Mouse (Mus musculus) cerebellum, adult 11 months (tissue): ENCODE results near the gene 4930519P11Rik.
A peak's percentile ranks its signal among the peaks of the same experiment; 100 is the strongest.

Experiments used
- DNase-seq: peaks from one replicate; pipeline ENCODE4 v3.0.0; 2022

The 4930519P11Rik gene

GRCm38 (mm10) chr2:154630531-154630930 lies 17.3 kb upstream of the 4930519P11Rik start:
- no peak for DNase-seq

- DNase-seq = no peak
Measured at GRCm38 (mm10) chr2:154624137-154624536, 10.9 kb upstream of the 4930519P11Rik start.

- DNase-seq = no peak
Measured at GRCm38 (mm10) chr2:154621684-154622083, 8.4 kb upstream of the 4930519P11Rik start.

- DNase-seq = no peak
Measured at GRCm38 (mm10) chr2:154617061-154617460, 3.8 kb upstream of the 4930519P11Rik start.

DNA sequence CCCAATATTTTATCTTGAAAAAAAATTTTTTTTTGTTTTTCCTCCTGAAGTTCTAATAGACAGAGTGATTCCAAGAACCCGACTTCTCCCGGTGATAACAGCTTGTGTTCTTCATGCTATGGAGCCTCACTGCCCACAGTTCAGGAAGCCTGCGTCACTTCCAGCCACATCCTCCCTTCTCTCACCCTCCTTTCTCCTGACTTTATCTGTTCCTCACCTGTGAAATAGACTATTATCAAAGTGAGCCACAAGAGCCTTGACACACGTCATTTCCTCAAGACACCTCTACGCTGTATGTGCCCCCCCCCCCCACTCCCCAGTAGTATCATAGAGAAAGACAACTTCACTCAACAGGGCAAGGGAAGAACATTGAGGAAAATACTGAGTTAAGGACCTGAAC lies 2.4 kb upstream of the 4930519P11Rik start:
- DNase-seq = no peak

DNA sequence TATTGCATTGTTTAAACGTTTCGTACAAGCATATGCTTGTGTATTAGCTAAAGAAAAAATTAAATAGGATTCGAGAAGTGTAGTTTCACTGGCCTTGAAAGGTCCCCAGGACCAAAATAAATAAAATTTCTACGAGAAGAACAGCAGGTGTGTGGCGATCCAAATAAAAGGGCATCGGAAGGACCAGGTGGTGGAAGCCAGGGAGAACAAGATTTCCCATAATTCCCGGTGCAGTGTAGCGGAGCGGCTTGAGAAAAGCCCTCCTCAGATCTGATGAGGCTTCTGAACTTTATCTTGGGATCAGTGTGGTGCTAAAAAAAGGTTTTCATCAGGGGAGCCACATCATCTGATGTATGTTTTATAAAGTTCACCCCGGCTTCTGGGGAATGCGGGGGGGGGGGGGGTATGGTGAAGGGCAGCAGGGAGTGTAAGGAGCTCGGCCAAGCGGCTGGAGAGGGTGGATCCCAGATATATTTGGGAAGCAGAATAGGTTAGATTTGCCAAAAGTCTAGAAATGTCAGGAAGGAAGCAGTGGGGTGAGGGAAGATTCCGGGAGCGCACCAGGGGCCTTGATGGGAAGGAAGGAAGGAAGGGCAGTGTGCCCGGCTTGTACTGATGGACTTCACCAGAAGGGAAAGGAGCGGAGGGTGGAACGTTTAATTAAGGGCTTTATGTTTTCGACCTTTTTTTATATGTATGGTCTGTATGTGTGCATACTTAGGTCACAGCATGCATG lies 1.8 kb upstream of the 4930519P11Rik start:
- DNase-seq = peak; percentile 40

DNA sequence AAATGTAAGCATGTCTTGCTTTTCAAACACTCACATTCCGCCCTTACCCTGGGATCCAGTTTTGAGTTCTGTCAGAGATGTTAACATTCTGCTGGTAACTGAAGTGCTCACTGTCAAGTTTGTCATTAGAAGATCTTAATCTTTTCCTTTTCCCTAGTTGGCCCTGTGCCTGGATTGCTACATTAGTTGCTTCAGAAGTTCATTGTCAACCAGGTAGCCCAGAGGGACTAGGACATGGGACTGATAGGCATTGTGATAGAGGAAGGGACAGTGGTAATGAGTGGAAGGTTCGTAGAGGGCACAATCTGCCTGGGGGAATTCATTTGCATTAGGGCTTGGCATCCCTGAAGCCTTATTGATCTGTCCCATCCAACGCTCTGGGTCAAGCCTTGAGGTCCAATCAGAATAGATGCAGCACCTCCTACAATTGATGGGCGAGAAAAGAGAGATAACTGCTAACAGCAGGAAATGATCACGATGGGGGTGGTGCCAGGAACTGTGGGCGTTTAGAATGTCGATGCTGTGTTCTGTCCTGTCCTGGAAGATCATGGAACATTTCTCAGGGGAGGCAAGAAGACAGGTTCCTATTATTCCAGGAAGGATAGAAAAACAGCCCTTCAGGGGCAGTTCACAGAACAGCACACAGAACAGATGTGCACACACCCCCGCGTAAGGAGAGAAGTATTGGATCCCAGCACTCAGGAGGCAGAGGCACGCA lies 4.0 kb downstream of the 4930519P11Rik start:
- DNase-seq = no peak

DNA sequence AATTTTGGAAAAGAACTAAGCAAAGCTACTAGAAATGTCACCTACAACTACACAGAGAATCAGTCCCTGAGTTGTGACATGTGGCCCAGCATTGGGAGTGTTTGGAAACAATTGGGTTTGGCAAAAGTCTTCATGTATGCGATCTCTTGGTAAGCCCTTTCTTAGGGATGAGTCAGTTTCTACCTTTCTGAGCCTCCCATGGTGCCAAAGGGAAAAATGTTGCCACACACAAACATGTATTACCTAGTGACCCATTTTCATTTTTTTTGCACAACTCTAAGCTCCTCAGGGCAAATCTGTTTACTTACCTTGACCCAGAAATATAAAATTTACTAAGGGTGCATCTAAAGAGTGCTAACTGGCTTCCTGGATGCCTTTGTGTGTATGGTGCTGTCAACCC lies 6.3 kb downstream of the 4930519P11Rik start:
- DNase-seq = no peak

GRCm38 (mm10) chr2:154604156-154604555 lies 9.1 kb downstream of the 4930519P11Rik start:
- no peak for DNase-seq

DNA sequence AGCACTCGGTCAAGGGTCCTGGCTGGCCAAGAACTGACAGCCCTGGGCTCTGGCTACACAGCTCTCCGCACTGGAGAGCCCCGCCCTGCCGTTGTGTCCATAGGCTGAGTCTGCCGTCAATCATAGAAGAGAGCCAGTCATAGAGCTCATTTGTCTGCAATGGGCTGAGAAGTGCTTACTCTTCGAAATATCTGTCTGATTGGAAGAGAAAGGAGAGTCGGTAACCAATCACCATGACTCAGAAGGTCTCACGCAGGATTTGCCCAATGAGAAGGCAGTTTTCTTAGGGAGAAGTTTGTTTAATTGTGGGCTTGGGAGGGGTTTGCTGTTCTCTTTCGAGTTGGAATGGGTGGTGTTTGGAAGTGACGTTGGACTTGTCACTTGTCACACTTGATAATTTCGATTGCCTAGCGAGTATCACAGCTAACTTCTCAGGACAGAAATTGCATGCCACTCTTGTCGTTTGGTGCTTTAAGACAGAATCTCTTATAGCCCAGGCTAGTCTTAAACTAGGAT lies 9.5 kb downstream of the 4930519P11Rik start, which contains the start of gene Pxmp4:
Gene Pxmp4 (minus strand): TSS at position 71 of the 516 bp plus-strand sequence.
- peak; percentile 99 for DNase-seq

DNA sequence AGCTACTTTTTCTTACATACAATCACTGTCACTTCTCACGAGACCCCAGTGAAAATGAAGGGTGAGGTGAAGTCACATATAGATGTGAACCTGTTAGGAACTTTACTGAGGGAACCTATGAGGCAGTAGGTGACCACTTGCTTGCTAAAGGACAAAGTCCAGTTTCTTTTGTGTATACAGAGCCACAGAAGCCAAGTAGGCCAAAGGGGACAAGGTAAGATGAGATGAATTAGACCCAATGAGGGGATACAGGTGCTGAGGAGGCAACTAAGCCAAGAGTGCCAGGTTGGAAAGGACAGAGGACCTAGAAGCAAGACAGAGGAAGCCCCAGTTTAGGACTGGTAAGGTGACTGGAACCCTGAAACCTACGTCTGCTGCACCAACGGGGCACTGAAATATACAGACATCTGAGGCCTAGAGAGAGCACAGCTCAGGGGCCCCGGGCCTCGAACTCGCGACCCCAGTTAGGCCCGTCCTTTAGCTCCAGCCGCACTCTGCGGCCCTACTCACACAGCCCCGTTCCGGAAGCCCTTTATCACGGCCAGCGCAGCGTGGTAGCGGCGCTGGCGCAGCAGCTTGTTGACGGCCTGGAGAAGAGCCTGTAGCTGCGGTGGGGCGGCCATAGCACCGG lies 10.1 kb downstream of the 4930519P11Rik start:
- DNase-seq = no peak

DNA sequence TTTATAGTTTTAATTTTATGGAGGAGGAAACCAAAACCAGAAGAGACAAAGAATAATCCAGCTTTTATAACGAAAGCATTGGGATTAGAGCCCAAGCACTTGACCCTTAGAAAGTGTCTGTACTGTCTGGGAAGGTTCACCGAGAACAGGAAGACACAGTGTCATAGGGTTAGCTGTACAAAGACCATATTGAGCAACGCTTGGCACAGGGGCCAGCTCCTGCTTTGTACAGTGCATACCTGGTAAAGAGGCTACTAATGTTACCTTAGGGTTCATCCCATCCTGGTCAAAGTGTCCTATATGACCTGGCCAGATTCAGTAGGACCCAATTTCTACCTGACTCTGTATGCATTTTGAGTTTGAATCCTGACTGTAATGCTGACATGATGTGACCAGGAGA lies 11.9 kb downstream of the 4930519P11Rik start:
- DNase-seq = no peak

DNA sequence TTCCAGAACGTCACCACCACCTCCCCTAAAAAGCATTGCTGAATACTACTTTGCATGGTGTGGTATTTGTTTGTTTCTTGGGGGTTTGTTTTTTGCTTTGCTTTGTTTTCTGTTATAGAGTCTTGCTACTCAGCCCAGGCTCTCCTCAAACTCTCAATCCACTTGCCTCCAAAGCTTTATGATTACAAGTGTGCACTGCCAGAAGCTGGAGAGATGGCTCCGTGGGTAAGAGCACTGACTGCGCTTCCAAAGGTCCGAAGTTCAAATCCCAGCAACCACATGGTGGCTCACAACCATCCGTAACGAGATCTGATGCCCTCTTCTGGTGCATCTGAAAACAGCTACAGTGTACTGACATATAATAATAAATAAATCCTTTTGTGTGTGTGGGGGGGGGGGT lies 12.7 kb downstream of the 4930519P11Rik start:
- no peak for DNase-seq

GRCm38 (mm10) chr2:154597399-154597798 lies 15.8 kb downstream of the 4930519P11Rik start:
- no peak for DNase-seq

GRCm38 (mm10) chr2:154595775-154596174 lies 17.5 kb downstream of the 4930519P11Rik start:
- no peak for DNase-seq

DNA sequence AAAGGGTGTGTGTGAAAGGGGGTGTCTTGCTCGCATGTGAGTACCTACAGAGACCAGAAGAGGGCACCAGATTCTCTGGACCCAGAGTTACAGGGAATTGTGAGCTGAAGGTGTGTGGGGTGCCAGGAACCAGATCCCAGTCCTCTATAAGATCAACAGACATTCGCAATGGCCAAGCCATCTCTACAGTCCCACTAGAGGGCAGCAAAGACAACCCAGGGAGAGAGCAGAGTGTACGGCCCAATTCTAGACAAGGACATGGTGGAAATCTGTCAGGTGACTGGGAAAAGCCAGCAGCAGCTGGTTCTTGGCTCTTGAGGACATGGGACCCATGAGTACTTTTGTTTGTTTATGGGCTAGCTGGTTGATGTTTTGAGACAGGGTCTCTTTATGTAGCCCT lies 20.2 kb downstream of the 4930519P11Rik start:
- no peak for DNase-seq

DNA sequence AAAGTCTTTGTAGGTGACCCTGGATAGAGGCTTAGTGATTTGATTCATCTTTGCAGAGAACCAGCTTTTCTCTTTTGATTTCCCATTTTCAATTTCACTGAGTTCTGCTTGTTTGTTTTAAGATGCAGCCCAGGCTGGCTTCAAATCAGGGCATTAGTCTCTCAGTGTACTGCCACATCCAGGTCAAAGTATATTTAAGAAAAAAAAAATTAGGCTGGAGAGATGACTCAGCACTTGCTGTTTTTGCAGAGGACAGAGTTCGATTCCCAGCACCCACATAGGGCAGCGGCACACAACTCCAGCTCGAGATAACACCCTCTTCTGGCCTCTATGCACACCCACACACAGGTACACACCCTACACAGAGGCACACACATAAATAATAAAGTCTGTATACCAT lies 22.0 kb downstream of the 4930519P11Rik start:
- DNase-seq = no peak

DNA sequence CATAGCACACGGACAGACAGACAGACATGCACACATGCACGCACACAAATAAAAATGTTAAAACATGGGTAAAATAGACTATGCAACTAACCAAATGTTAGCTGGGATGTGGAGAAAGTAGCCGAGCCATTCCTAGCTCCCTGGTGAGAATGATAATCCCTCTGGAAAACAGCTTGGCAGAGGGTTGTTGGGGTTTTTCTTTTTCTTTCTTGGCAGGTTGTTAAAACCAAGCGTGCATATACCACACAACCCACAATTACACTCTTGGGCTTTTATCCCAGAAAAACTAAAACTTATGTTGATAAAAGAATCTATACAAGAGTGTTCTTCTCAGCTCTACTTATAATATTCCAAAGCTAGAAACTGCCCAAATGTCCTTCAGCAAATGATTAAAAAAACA lies 24.2 kb downstream of the 4930519P11Rik start:
- no peak for DNase-seq

DNA sequence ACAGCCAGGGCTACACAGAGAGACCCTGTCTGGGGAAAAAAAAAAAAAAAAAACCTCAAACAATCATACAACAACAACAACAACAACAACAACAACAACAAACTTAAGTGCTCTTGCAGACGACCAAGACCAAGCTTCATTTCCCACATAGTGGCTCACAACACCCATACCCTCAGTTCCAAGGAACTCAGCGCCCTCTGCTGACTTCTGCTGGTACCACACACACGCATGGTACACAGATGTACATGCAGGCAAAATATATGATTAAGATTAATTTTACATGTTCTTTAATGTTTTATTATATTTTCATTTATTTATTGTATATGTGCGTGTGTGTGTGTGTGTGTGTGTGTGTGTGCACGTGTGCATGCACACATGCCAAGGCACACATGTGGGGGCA lies 26.8 kb downstream of the 4930519P11Rik start:
- DNase-seq = no peak

GRCm38 (mm10) chr2:154584931-154585601 lies 28.2 kb downstream of the 4930519P11Rik start:
- DNase-seq = no peak

GRCm38 (mm10) chr2:154583906-154584872 lies 29.0 kb downstream of the 4930519P11Rik start:
- peak; percentile 69 for DNase-seq

DNA sequence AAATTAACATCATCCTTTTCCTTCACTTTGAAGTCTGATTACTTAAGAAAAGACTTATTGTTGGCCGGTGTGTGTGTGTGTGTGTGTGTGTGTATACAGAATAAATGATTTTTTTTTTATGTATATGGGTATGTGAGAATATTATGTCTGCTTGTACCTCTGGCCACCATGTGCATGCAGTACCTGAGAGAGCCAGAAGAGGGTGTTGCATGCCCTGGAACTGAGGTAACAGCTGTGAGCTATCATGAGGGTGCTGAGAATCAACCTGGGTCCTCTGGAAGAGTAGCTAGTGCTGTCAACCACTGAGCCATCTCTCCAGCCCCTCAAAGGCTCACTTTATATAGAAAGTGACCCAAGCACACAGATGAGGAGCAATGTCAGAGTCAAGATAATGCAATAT lies 31.8 kb downstream of the 4930519P11Rik start:
- no peak for DNase-seq
